Mouse (Mus musculus) brain, embryonic 14.5 days (tissue): ENCODE data around the gene Ufm1. TPM values are rescaled to one million over a fixed set of nuclear protein-coding genes. Genes with fewer than 3 reads are reported as not detected.

Source experiments
- DNase-seq: peaks from one replicate; pipeline ENCODE4 v3.0.0-alpha.2; 2011; ENCODE audit warnings: low read depth
- CTCF ChIP-seq: fragments of 200-500 bp; IDR thresholded peaks from 2 replicates; pipeline ENCODE4 v1.5.1; 2012; ENCODE audit warnings: inconsistent platforms, mild to moderate bottlenecking, moderate library complexity, borderline replicate concordance; ENCODE audit not compliant: insufficient read depth, insufficient read length; ENCODE audit errors: extremely low read depth
- POLR2A ChIP-seq: fragments of 200-500 bp; IDR thresholded peaks from 2 replicates; pipeline ENCODE4 v1.6.1; 2012; ENCODE audit warnings: mild to moderate bottlenecking, inconsistent platforms, borderline replicate concordance; ENCODE audit not compliant: poor library complexity, insufficient read depth, insufficient read length, severe bottlenecking; ENCODE audit errors: extremely low read depth
- polyA plus RNA-seq: library from polyadenylated mRNA; depleted of rRNA; stranded (reverse); fragments of >200 nt; gene quantifications from 2 replicates; pipeline ENCODE4 v1.2.3, GENCODE M21; 2012; rRNA removed

Ufm1 gene
- polyA plus RNA-seq = 44.5 and 45.6 TPM in 2 replicates

DNA sequence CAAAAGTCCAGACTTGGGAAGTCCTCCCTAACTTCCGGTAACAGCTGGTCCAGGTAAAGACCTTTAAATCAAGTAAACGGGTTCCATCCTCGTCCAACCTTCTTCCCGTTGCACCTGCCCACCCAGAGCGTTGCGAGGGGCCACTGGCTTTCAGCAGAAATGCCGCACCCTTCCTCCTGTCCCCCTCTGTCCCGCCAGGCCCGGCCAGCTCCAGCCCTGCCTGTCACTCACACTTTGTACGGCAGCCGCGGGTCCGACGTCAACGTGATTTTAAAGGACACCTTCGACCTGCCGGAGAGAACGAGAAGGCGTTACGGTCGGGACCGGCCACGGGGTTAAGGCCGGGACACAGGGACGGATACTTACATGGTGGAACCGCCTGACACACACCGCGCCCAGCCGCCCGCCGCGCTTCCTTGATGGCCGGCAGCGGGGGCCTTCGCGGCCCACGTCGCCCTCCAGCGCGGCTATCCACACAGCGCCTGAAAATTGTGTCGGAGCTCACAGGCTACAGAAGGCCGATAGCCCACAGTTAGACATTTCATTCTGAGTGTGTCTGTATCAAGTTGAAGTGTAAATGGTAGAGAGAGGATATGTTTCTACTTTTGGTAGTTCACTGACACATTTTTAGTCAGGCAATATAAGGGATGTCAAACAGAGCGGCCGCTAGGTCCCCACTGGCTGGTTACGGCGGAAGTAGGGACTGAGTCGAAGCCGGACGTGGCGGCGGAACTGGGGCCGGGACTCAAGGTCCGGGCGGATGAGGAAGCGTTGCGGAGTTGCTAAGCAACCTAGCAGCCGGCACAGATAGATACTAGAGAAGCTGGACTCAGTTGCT, at the start of gene Ufm1:
TSS of gene Ufm1 (minus strand) at position 448 of the 838 bp plus-strand sequence.
- peak; percentile 99 for DNase-seq
- TF ChIP-seq CTCF = no peak
- TF ChIP-seq POLR2A = peak; percentile 63; the same call in 1 of the 2 replicates

DNA sequence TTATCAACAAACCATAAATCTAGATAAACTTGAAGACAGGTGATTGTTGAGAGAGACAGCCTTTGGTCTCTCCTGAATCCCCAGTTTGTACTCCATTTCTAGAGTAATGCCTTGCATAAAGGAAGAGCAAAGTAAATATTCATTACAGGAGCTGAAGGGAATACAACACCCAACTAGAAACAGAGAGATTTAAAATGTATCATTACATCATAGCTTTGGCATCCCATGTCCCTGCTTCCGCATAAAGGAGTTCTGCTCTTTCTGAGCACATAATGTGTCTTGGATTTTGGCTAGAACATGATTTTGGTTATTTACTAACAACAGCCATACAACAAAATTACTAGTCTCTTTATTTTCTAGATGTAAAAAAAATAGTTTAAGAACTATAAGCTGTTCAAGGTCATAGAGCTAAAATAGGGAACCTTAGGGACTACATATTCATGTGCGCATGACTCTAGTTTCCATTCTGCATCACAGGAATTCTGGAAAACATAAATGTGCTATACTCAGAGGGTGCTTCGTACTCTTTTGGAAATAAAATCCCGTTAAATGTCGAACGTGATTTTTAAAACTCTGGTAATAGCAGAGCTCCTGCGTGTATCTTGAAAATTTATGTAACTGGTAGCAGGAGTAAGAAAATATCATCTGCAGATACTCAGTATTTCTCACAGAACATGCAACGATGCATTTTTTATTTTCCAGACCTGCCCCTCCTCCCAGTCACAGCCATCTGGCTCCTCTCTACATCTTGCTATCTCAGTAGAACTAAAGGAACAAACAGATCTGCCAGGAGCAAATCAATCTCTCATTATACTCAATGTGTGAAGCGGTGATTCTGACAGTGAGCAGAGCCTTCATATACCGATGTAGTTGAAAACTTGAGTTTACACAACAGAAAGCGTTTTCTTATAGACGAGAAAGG, 27.2 kb upstream of the Ufm1 start:
- DNase-seq = peak; percentile 84
- TF ChIP-seq CTCF (no peak), POLR2A (no peak)

DNA sequence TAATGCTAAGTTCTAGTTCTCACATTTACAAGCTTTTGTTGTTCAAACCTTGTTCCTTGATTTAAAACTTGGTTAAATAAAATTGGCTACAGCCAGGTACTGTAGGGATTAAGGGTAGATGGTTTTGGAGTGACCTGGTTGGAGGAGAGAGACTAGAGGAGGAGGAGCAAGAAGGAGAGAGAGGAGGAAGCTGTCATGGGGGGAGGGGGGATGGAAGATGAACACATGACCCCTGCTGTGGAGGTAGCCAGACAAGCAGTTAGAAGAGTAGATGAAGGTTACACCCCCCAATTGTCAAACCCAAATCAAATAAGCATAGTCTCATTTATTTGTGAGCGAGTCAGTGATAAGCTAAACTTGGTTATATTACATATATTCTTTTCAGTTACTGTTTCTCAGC, 8.0 kb upstream of the Ufm1 start:
- TF ChIP-seq CTCF = no peak
- TF ChIP-seq POLR2A = no peak
- no peak for DNase-seq

DNA sequence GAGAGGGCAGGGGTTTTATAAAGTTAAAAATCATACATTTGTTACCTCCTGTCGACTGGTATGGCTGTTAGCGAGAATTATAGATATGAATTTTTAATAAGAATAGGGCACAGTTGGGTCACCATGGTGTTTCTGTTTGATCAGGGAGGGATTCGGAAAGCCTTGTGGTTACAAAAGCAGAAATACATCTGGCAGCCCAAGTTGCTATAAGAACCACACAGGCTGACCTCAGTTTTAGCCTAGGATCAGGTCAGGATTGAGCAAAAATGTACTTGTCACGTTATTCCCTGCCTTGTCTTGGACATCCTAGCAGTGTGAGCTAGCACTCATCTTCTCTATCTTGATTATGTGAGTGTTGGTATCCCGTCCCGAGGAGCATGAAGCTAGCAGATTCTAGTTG, 6.9 kb upstream of the Ufm1 start:
- no peak for DNase-seq
- TF ChIP-seq CTCF (no peak), POLR2A (no peak)

DNA sequence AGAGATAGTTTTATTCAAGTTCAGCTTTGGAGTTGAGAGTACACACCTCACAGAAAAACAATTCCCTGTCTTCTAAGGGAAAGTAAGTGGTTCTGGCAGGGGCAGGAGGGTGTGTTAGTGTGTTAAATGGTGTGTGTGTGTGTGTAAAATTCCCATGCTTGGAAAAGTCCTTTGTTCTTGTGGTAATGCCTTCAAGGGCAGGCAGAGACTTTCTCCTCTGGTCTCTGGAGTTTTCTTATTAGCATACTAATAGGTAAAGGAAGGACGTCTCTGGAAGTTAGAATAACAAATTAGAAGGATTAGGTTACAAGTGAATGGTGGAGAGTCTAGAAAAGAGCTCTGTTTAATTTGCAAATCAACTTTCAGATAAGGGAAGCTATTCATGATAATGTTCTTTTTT, 5.6 kb upstream of the Ufm1 start:
- DNase-seq = peak; percentile 56
- TF ChIP-seq CTCF (no peak), POLR2A (no peak)

DNA sequence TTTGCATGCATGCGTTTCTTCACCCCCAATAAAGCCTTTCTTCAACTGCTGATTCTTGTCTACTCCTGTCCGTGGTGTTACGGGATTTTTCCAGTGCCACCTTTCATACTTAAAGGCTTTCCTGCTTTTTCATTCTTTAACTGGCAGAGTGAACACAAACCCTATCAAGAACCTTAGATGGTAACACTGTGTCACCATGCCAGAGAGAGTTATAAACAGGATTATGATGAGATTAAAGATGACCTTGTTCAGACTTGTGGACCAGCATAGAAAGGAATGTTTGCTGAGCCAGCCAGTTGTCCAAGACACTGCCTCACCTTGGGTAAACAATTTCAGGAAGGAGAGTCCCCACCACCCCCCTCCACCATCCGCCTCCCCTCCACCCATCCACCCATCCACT, 4.6 kb upstream of the Ufm1 start:
- DNase-seq = no peak
- TF ChIP-seq POLR2A (no peak), CTCF (no peak)

DNA sequence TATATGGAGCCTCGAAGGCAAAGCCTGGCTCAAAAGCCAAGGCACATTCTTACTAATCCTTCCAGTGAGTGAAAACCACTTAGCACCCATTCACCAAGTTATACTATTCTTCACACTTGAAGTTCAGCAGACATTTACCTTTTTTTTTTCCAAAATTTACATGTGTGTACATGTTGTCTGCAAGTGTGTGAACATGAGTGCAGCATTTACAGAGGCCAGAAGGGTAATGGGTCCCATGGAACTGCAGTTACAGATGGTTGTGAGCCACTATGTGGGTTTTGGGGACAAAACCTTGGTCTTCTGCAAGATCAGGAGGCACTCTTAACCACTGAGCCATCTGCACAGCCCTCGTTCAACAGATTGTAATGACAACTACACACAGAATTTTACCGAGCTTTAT, 8.8 kb downstream of the Ufm1 start:
- no peak for TF ChIP-seq CTCF
- no peak for TF ChIP-seq POLR2A
- no peak for DNase-seq

DNA sequence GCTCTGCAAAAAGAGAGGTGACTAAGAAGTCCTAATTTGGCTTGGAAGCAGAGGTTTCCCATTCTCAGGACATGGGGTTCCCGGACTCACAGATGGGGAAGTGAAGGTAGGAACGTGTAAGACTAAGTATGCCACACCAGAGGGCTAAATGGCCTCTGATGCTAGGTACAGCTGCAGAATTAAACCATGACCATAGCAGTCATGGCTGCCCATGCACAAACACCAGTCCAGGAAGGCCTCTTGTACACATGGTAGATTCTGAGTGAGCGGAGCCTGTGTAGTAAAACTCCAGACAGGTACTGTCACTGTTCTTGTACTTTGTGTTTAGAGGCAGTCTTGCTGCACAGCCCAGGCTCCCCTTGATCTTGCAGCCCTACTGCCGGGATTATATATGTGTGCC, 9.4 kb downstream of the Ufm1 start:
- DNase-seq = no peak
- TF ChIP-seq POLR2A (no peak), CTCF (no peak)

DNA sequence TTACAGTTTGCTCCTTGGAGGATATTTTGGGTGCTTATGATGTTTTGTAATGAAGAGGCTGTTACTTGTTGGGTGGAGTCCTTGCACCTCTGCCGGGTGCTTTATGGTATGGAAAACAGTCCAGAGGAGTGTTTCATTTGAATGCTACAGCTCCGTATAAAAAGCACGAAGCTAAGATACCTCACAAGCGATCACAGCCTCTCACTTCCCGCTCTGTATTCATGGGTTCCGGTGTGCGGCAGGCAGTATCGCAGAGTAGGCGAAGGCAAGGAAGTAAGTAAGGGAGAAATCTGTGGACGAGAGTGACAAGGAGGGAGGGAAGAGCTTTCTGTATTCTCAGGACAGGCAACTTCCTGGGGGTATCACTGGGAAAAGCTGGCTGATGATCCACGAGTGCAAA, 15.4 kb downstream of the Ufm1 start:
- no peak for DNase-seq

DNA sequence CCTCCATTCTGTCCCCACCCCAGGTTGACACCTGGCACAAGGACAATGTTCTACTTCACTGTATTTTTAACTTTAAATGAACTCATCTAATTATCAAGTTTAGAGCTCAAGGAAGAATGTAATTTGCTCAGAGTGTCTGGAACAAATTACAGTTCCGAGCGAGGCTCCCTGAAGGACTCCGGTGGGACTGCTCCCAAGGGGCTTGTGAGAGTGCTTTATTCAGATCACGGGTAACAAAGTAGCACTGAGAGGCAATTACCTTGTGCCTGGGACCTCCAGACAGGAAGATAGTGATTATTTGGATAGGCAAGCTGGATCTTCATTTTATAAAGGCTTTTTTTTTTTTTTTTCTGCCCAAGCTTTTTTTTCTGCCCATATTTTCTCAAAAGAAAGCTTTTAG, 15.9 kb downstream of the Ufm1 start:
- peak; percentile 26 for DNase-seq
- no peak for TF ChIP-seq CTCF
- no peak for TF ChIP-seq POLR2A

More for the DNA sequence above, 15.4 kb downstream of the Ufm1 start:
- TF ChIP-seq POLR2A = no peak

DNA sequence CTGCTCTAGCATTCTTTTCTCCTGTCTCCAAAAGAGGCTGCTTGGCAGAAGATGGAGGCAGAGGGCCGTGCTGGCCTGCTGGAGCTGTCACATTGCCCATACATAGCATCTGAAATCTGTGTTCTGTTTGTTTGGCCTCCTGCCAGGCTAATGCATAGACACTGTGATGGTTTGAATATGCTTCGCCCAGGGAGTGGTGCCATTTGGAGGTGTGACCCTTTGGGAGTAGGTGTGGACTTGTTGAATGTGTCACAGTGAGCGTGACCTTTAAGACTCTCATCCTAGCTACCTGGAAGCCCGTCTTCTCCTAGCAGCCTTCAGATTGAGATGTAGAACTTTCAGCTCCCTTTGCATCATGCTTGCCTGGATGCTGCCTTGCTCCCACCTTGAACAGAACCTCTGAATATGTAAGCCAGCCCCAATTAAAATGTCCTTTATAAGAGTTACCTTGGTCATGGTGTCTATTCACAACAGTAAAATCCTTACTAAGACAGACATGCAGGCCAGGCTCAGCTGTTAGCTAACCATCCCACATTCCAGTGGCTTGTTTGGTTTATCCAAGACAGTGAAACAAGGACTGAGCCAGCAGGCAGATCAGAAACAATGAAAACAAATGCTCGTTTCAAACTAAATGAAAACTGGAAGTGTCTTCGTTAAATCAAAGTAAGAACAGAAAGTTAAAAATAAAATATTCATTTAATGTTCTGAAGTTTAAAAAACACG, 17.3 kb downstream of the Ufm1 start:
- TF ChIP-seq CTCF = no peak
- no peak for TF ChIP-seq POLR2A

DNA sequence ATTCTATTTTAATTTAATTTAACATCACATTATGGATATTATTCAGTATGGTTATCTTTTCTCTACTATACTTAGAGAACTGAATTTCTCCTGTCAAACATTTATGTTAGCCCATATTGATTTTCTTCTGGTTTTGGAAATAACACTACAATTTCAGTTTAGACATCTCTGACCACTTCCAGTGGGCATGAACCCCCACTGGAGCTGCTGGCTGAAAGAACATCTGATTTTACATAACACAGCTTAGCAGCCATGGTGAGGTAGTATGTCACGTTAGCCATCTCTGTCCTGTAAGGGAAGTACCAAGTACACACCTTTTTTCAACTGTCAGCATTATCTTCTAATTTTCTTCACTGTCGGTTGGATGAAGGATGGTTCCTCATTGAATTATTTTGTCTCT, 18.8 kb downstream of the Ufm1 start, which contains the start of gene Gm10985:
TSS of gene Gm10985 (plus strand) at position 301 of the 400 bp plus-strand sequence.
- no peak for TF ChIP-seq CTCF
- DNase-seq = no peak

More for the DNA sequence above, 17.3 kb downstream of the Ufm1 start:
- peak; percentile 34 for DNase-seq

DNA sequence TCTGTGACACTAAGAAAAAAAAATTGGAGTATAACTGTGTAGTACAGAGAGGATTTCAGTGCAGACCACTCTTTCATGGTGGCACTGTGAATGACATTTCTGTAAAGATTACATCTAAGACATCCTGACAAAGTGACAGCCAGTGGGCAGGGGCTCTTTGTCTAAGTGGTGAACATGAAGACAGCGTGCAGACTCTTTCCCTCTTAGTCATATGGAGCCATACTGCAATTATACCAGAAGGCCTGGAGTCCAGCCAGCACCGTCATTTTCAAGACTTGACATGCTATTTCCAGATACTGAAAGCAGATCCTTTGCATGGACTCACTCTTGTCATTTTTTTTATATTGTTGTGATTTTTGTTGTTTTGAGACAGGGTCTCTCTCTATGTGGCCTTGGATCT, 29.4 kb downstream of the Ufm1 start:
- peak; percentile 76 for DNase-seq
- no peak for TF ChIP-seq POLR2A
- TF ChIP-seq CTCF = no peak

DNA sequence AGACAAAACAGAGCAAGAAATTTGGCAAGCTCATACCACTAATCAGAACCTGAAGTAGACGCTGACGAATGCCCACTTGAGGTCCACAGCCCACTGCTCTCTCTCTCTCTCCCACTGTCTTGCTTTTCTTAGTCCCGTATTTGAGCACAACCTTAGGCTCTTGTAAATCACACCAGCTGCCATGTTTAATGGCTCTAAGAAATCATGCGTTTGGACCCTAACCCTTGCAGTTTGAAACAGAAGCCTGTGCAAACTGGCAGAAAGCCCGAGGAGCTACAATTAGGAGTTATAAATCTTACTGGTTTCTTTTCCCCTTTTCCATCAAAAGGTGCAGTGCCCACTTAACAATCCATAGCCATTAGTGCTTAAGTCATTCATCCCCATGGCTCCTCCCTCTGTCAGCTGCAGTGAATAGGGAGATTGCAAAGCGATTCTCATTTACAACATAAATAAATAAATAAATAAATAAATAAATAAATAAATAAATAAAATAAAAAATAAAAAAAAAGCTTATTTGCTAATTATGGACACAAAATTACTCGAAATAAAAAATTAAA, 50.1 kb downstream of the Ufm1 start:
- no peak for TF ChIP-seq POLR2A
- no peak for TF ChIP-seq CTCF
- DNase-seq = peak; percentile 52

Other genes with a start within 250 kb of the Ufm1 start
- 2.5 and 5.8 TPM in 2 replicates for gene Frem2, start 206.5 kb downstream of the Ufm1 start, polyA plus RNA-seq
- not detected in 2 replicates for gene Gm10985, start 18.7 kb downstream of the Ufm1 start, polyA plus RNA-seq